Mouse (Mus musculus): ENCODE data around the gene Mup21.
"Not testable (repeated sequence)": the region's sequence is repeated elsewhere in the genome, so short reads cannot be mapped to it uniquely, and the experiment has no call there.

Gene Mup21

GRCm38 (mm10) chr4:62150811-62151210, at the start of gene Mup21:
Gene Mup21, minus strand, starts transcription at chr4:62150863.
- DNase-seq = no peak

- no peak for DNase-seq
Measured at GRCm38 (mm10) chr4:62199923-62200529, 49.4 kb upstream of the Mup21 start.

- no peak for DNase-seq
Measured at GRCm38 (mm10) chr4:62188778-62189177, 38.1 kb upstream of the Mup21 start.

- peak; percentile 4 for DNase-seq
Measured at GRCm38 (mm10) chr4:62177282-62177681, 26.6 kb upstream of the Mup21 start.

- no peak for DNase-seq
Measured at GRCm38 (mm10) chr4:62174471-62174870, 23.8 kb upstream of the Mup21 start.

- not testable (repeated sequence) for DNase-seq
Measured at GRCm38 (mm10) chr4:62167636-62168035, 17.0 kb upstream of the Mup21 start.

- DNase-seq = no peak
Measured at GRCm38 (mm10) chr4:62158401-62158800, 7.7 kb upstream of the Mup21 start.

- DNase-seq = peak; percentile 59
Measured at GRCm38 (mm10) chr4:62133706-62134105, 17.0 kb downstream of the Mup21 start.

- DNase-seq = peak; percentile 34
Measured at GRCm38 (mm10) chr4:62103366-62103765, 47.3 kb downstream of the Mup21 start.
